Mouse (Mus musculus) cortical plate, adult 2 months (tissue): ENCODE measurements around the gene Ccdc142. TPM values are rescaled to one million over a fixed set of nuclear protein-coding genes. Genes with fewer than 3 reads are reported as not detected.
A peak's percentile ranks its signal among the peaks of the same experiment; 100 is the strongest.

Experiments used
- H3K27ac ChIP-seq: fragments of 200-500 bp; 2 replicates; pipeline ENCODE4 v1.5.1; 2012; ENCODE audit warnings: low read length, control low read depth, inconsistent platforms; ENCODE audit not compliant: insufficient read depth
- H3K4me1 ChIP-seq: fragments of 200-500 bp; 2 replicates; pipeline ENCODE4 v1.6.1; 2011; ENCODE audit warnings: low read length; ENCODE audit not compliant: control insufficient read depth, insufficient read depth
- H3K4me3 ChIP-seq: fragments of 200-500 bp; 2 replicates; pipeline ENCODE4 v1.5.1; 2011; ENCODE audit warnings: mild to moderate bottlenecking, low read length, control low read depth; ENCODE audit not compliant: insufficient read depth
- CTCF ChIP-seq: fragments of 200-500 bp; IDR thresholded peaks from 2 replicates; pipeline ENCODE4 v1.5.1; 2011; ENCODE audit warnings: mild to moderate bottlenecking, control low read depth, low read length; ENCODE audit not compliant: insufficient read depth; ENCODE audit errors: extremely low read depth
- POLR2A ChIP-seq: fragments of 200-500 bp; IDR thresholded peaks from 2 replicates; pipeline ENCODE4 v1.6.1; 2011; ENCODE audit warnings: mild to moderate bottlenecking, low read length, control low read depth; ENCODE audit not compliant: insufficient read depth; ENCODE audit errors: extremely low read depth
- polyA plus RNA-seq: library from polyadenylated mRNA; depleted of rRNA; stranded (reverse); fragments of >200 nt; gene quantifications from 2 replicates; pipeline ENCODE4 v1.2.3, GENCODE M21; 2012; rRNA removed

Gene Ccdc142
- polyA plus RNA-seq, 1 experiment = 8.1 TPM

GRCm38 (mm10) chr6:83153038-83153437, 51.6 kb downstream of the Ccdc142 start:
- TF ChIP-seq POLR2A = no peak; the same call in 1 of the 2 replicates
- no peak for TF ChIP-seq CTCF
- no peak overlapping the region for H3K27ac ChIP-seq

GRCm38 (mm10) chr6:83153485-83153884, 52.1 kb downstream of the Ccdc142 start:
- peaks cover 2% of the 10 kb centered on the region for H3K4me1 ChIP-seq
- H3K4me3 ChIP-seq = no peak overlapping the region
- TF ChIP-seq POLR2A (no peak), CTCF (no peak)
- no peak overlapping the region for H3K27ac ChIP-seq

More at GRCm38 (mm10) chr6:83153038-83153437, 51.6 kb downstream of the Ccdc142 start:
- peaks cover 2% of the 10 kb centered on the region for H3K4me1 ChIP-seq
- H3K4me3 ChIP-seq = no peak overlapping the region

DNA sequence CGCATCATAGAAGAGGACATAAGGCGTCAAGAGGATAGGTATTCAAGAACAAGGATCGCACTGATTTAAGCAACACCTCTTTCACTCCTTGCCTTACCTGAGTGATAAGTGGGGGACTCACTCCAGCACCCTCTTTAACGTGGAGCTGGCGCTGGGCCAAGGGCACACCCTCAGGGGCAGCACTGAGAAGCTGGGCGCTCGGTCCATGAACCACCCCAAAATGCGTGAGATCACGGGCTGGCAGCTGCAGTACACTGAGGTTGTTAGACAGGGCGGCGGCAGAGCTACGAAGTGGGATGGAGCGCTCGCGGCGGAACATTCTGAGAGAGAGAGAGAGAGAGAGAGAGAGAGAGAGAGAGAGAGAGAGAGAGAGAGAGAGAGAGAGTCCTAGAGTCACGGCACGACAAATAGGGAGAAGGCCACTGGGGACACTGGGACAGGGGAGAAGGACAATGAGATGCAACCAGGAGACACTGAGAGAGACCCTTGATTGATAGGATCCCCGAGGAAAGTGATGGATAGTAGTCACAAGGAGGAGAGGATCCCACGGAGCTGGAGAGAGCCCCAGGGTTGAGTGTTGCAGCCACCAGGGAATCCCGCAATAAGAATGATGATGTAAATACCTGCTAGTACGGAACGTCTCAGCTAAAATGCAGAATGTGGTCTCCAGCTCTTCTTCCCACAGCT, 54.3 kb downstream of the Ccdc142 start:
- Histone ChIP-seq H3K4me1 (peaks cover 2% of the 10 kb centered on the region), H3K27ac (no peak overlapping the region), H3K4me3 (peak overlapping the region; percentile 97)
- no peak for TF ChIP-seq POLR2A
- no peak for TF ChIP-seq CTCF

DNA sequence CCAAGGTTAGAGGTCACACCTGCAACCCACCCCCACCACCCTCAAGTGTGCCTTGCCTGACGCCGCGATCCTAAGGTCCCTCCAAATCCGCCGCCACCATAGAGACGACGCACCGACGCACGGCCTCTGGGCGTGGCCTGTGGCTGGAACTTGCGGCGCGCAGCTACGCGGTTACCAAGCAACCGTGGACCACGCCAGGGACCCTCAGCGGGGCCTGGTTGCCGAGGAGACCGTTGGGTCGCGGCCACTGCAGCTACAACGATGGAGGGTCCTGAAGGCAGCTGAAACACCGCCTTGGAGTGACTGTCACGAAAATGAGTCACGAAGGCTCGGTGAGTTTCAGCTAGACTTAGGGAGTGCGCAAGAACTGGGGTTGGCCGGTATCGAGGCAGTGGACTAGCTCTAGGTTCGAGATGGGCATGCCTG, 54.9 kb downstream of the Ccdc142 start, which contains the start of the genes Wdr54 and 1700003E16Rik:
Gene Wdr54 (minus strand): TSS at position 139 of the 426 bp plus-strand sequence.
Gene 1700003E16Rik (plus strand): TSS at position 146 of the 426 bp plus-strand sequence.
- Histone ChIP-seq H3K27ac (no peak within 1 kb of the TSS), H3K4me3 (peak within 1 kb of the TSS; percentile 97), H3K4me1 (peaks cover 2% of the 10 kb centered on the region)
- peak; percentile 52; the same call in 1 of the 2 replicates for TF ChIP-seq POLR2A
- no peak for TF ChIP-seq CTCF

Other genes with a start within 250 kb of the Ccdc142 start
- gene Sema4f, start 161.8 kb upstream of the Ccdc142 start, polyA plus RNA-seq = 33.5 and 33.7 TPM in 2 replicates
- gene M1ap, start 154.7 kb upstream of the Ccdc142 start, polyA plus RNA-seq = 0.06 and 0.17 TPM in 2 replicates
- gene Dok1, start 68.1 kb upstream of the Ccdc142 start, polyA plus RNA-seq = 1.2 and 1.9 TPM in 2 replicates
- 4.9 and 6.6 TPM in 2 replicates for gene Loxl3, start 67.4 kb upstream of the Ccdc142 start, polyA plus RNA-seq
- gene Aup1, start 47.1 kb upstream of the Ccdc142 start, polyA plus RNA-seq = 224 and 239 TPM in 2 replicates
- 58.8 and 66.9 TPM in 2 replicates for gene Htra2, start 46.3 kb upstream of the Ccdc142 start, polyA plus RNA-seq
- gene Dqx1, start 43.8 kb upstream of the Ccdc142 start, polyA plus RNA-seq = 0.52 and 0.68 TPM in 2 replicates
- not detected in 2 replicates for gene Tlx2, start 31.3 kb upstream of the Ccdc142 start, polyA plus RNA-seq
- gene Pcgf1, start 23.7 kb upstream of the Ccdc142 start, polyA plus RNA-seq = 40.2 and 41.9 TPM in 2 replicates
- gene Lbx2, start 15.2 kb upstream of the Ccdc142 start, polyA plus RNA-seq = 0.40 and 0.42 TPM in 2 replicates
- 7.8 and 9.7 TPM in 2 replicates for gene Gm42688, start within 50 bp of the Ccdc142 start, polyA plus RNA-seq
- gene Mrpl53, start 7.4 kb downstream of the Ccdc142 start, polyA plus RNA-seq = 95.3 and 98.0 TPM in 2 replicates
- gene Mogs, start 13.9 kb downstream of the Ccdc142 start, polyA plus RNA-seq = 31.4 and 32.6 TPM in 2 replicates
- gene Wbp1, start 20.0 kb downstream of the Ccdc142 start, polyA plus RNA-seq = 74.4 and 78.5 TPM in 2 replicates
- gene Ino80b, start 23.8 kb downstream of the Ccdc142 start, polyA plus RNA-seq = 23.2 and 25.5 TPM in 2 replicates
- 163 and 169 TPM in 2 replicates for gene Rtkn, start 33.9 kb downstream of the Ccdc142 start, polyA plus RNA-seq
- 29.0 and 34.1 TPM in 2 replicates for gene Wdr54, start 54.8 kb downstream of the Ccdc142 start, polyA plus RNA-seq
- gene 1700003E16Rik, start 54.8 kb downstream of the Ccdc142 start, polyA plus RNA-seq = 29.7 and 31.4 TPM in 2 replicates
- gene Dctn1, start 64.3 kb downstream of the Ccdc142 start, polyA plus RNA-seq = 332 and 350 TPM in 2 replicates
- gene Slc4a5, start 118.2 kb downstream of the Ccdc142 start, polyA plus RNA-seq = 0.06 and 0.35 TPM in 2 replicates
- 6.4 and 7.6 TPM in 2 replicates for gene Mthfd2, start 224.3 kb downstream of the Ccdc142 start, polyA plus RNA-seq
- gene Mob1a, start 224.4 kb downstream of the Ccdc142 start, polyA plus RNA-seq = 16.2 and 18.6 TPM in 2 replicates
- gene Bola3, start 247.5 kb downstream of the Ccdc142 start, polyA plus RNA-seq = 60.8 and 62.6 TPM in 2 replicates